Mouse (Mus musculus): ENCODE results near the gene Sec63.

Sec63 gene

DNA sequence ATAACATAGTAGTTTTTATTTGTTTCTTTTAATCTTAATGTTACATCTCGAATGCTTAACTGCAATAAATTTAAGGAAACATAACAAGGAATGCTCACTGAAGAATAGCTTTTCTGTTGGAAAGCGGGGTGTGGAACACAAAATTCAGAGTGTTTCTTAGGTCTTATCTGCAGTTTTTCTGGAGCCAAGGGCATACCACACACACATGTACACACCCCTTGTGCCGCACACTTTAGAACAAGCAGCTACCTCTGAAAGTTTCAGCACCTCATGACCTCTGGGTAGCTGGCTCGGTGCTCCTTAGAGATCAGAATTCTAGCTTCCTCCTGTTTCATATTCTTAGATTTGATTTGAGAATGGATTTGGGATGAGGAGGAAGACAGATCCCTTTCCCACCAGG is 101.5 kb downstream of the Sec63 start:
- DNase-seq (ENCODE audit: low spot score) = no peak

DNA sequence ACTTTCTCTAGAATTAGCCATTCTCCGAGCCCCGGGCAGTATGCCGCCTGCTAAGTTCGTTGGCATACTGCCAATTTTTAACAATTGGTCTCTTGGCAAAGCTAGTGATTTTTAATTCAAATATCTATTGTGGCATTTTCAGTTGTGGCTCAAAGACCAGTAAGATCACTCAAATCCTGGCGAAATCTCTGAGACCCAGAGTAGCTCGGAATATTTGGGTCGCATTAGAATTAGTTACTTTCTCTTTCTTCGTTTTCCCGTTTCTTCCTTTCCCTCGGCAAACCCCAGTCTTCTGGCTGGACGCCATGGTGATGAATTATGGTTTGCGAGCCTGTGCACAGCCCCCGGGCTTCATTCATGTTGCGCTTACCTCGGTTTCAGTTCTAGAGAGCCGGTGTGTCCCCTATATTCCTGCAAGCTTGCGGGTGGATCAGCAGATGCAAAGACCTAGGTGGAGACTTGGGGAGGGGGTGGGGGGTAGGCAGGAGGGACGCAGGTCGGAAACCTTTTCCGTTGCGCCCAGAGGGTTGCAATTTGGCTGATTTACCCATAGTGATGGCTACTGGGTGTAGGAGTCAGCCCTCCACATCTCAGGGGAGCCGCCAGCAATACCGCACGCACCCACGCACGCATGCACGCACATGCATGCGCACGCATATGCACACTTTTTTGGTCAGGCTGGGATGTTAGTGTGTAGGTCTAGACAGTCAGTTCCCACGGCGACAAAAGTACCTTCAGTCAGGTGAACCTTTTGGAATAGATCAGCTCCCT is 102.5 kb downstream of the Sec63 start:
- no peak for DNase-seq (ENCODE audit: low spot score)

DNA sequence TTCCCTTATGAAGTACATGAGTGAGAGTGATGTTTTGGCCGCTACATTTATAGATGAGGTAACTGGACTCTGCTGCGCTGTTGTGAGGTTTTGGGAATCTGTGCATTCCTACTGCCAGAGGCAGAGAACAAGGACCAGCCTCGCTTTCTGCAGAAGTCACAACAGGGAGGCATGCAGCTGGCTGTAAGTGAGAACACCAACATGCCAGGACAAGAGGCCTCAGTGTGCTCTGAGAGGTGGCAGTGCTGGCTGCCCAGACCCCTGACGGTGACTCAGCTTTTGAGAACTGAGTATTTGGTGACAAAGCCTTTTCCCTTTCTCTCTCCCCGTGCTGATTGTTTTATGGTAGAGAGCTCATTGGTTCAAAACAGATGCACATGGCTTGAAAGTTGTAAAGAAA is 103.4 kb downstream of the Sec63 start:
- no peak for DNase-seq (ENCODE audit: low spot score)

DNA sequence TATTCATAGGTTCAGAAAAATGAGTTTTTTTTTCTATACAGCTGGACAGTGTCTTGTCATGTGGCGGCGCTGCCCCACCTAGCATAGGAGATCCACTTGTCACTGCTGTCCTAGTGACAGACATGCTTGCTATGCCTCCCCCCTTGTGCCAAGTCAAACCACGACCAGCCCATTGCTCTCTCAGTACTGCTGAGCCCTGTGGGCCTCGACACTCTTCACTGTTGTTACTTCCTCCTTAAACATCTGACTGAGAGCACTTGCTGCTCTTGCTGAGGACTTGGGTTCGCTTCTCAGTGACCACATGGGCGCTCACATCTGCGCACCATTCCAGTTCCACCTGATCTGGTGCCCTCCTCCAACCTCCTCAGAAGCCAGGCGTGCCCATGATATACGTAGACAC is 107.1 kb downstream of the Sec63 start:
- DNase-seq (ENCODE audit: low spot score) = no peak

DNA sequence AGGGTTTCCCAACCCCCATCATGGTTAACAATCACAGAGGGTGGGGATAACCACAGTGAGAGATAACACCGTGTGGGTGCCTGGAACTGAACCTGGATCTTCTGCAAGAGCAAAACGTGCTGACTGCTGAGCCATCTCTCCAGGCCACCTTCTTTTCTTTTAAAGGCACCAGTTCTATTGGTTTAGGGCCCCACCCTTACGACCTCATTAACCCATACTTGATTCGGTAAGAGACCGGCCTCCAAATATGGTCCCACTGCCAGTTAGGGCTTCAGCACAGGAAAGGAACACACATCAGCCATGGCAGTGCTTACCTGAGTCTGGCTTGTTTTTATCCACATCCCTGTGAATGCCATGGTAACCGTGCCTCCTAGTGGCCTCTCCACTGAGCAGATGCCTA is 108.2 kb downstream of the Sec63 start:
- DNase-seq (ENCODE audit: low spot score) = no peak

DNA sequence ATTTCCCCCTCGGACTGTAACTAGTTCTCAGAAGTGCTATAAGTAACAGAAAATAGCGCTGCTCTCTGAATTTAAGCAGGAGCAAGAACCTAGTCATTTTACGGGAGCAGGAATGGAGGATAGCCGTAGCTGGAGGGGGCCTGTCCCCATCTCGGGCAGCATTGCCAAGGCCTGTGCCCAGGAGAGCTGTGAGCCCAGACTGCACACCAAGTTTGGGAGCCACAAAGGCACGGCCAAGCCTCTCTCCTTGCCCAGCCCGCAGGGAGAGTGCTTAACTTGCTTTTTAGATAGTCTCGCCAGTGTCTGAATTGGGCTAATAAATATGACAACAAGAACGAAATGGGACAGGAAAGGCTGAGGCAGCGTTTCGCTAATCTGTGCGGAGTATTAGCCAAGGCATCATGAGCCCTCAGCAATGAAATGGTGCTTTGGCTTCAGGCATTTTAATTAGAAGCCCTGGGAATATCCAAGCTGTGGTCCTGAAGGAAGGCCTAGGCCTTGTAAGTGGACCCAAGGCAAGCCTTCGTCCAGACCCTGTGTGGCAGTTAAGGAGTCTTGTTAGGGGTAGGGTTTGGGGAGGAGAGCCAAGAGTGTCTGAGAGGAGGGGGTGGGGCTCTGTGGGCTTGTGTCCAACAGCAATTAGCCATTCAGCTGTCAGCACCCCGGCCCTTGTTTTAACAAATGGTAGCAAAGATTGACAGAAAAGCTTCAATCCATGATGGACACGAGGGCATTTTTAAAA is 111.1 kb downstream of the Sec63 start:
- no peak for DNase-seq (ENCODE audit: low spot score)

DNA sequence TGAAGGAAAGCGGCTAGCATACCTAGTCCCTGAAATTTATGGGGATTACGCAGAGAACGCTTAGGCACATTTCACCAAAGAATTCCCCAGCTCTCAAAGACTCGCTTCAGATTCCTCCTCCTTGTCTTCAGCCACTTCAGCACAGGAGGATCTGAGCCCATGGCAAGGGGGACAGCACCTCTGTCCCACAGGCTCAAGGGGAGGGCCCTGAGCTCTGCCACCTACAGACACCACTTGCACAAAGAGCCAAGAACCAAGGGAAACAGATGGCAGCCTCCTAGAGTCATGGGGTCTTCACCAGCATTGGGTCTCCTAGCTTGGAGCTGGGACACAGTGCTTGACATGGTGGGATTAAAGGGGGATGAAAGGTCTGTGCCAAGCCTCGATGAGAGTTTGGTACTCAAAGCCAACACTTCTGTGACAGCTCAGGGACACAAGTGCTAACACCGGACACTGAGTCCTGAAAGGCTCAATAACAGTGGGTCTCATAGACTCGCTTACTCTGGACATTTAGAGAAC is 111.8 kb downstream of the Sec63 start:
- no peak for DNase-seq (ENCODE audit: low spot score)

DNA sequence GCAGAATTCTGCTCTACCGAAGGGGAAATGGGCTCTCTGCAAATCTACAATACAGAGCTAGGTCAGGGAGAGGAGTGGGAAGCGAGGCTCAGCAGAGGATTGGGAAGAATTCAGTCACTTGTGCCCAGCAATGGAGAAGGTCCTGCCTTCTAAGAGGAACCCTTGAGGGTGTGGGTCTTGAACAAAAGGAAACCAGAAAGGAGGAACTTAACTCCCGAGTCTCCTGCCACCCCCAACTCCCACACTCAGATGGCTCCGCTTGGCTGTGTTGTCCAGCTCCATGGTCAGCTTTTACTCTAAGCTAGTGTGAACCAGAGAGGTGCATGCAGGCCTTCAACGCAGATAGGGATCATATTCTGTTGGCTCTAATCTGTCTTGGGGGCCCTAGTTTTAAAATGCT is 114.9 kb downstream of the Sec63 start:
- no peak for DNase-seq (ENCODE audit: low spot score)

DNA sequence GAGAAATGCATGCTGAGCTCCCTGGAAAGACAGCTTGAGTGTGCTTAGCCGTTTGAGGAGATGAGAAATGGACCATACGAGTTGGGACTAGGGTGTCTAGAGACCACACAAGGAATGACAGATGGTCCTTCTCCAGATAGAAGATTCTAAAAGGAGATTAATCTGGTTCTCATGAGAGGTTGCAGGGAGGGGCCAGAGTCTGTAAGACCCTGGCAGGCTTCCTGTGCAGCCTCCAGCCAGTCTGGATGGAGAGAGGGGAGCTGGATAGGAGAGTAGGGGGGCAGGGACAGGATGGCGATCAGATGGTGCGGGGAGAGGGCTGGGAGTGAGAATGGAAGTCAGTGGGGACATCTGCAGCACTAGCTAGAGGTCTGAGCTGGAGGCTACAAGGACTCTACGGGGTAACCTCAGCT is 118.0 kb downstream of the Sec63 start:
- no peak for DNase-seq (ENCODE audit: low spot score)

DNA sequence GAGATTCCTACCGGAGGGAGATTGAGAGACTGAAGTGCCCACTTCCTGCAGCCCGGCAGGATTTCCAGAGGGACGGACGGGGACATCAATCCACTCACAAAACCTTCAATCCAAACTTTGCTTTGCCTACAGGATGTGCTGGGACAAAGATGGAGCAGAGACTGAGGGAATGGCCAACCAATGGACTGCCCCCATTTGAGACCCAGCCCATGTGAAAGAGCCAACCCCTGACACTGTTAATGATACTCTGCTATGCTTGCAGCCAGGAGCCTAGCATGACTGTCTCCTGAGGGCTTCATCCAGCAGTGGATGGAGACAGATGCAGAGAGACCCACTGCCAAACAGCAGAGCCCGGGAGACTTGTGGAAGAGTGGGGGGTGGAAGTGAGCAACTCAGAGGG is 118.4 kb downstream of the Sec63 start:
- no peak for DNase-seq (ENCODE audit: low spot score)
